Mouse (Mus musculus) midbrain, embryonic 12.5 days (tissue): ENCODE measurements around the gene Cdyl. TPM values are rescaled to one million over a fixed set of nuclear protein-coding genes. Genes with fewer than 3 reads are reported as not detected.
A peak's percentile ranks its signal among the peaks of the same experiment; 100 is the strongest.

Source experiments
- ATAC-seq: fragments of 200-750 bp; cut with Nextera tagmentation; 2 replicates; pipeline ENCODE4 v1.8.0; 2017; ENCODE audit warnings: low read depth, moderate TSS enrichment, moderate library complexity; ENCODE audit not compliant: low FRiP score
- H3K27ac ChIP-seq: fragments of 300-500 bp; sonication (generic); replicated peaks from 2 replicates; pipeline ENCODE4 v1.5.1; 2016; ENCODE audit warnings: mild to moderate bottlenecking
- H3K27me3 ChIP-seq: fragments of 300-500 bp; sonication (generic); 2 replicates; pipeline ENCODE4 v1.6.1; 2016; ENCODE audit warnings: mild to moderate bottlenecking
- H3K36me3 ChIP-seq: fragments of 300-500 bp; sonication (generic); 2 replicates; pipeline ENCODE4 v1.6.1; 2016
- H3K4me1 ChIP-seq: fragments of 300-500 bp; sonication (generic); 2 replicates; pipeline ENCODE4 v1.6.1; 2016
- H3K4me2 ChIP-seq: fragments of 300-500 bp; sonication (generic); replicated peaks from 2 replicates; pipeline ENCODE4 v1.6.1; 2016; ENCODE audit warnings: mild to moderate bottlenecking, moderate library complexity
- H3K4me3 ChIP-seq: fragments of 300-500 bp; sonication (generic); 2 replicates; pipeline ENCODE4 v1.5.1; 2016; ENCODE audit warnings: mild to moderate bottlenecking
- H3K9ac ChIP-seq: fragments of 300-500 bp; sonication (generic); replicated peaks from 2 replicates; pipeline ENCODE4 v1.6.1; 2016; ENCODE audit warnings: mild to moderate bottlenecking, moderate library complexity
- H3K9me3 ChIP-seq: fragments of 300-500 bp; sonication (generic); 2 replicates; pipeline ENCODE4 v1.6.1; 2016; ENCODE audit warnings: mild to moderate bottlenecking
- WGBS: fragments of 180-500 bp; shearing (Covaris S2); methylation state at CpG from one replicate; pipeline ENCODE4 v1.1.7; 2016; 5-methylcytosine and 5-hydroxymethylcytosine counted together
- polyA plus RNA-seq: library from polyadenylated mRNA; unstranded; fragments of >200 nt; fragmentation: Nextera tagmentation; extraction: Ambion mirVana; gene quantifications from 2 replicates; pipeline ENCODE4 v1.2.1, GENCODE M21; 2016

Gene Cdyl
- polyA plus RNA-seq, 1 experiment from 2014 or later: 12.5 TPM

DNA sequence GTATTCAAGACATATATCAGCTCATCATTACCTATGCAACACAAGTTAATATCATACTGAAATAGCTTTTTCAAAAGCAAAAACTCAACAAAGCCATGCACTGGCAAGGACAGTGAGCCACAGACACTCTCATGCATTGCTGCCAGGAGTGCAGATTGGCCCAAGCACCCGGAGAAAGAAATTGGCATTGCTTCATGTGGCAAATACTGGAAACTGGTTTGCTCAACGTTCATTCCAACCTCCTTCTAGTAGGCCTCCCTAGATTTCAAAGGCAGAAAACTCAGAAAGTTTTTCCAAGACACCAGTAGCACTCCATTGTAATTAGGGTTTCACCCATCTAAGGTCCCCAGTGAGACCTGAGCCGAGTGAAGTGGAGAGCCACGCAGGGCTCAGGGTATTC, 6.8 kb upstream of the Cdyl start:
- WGBS: 83% methylated on average over 4 of the region's 4 CpGs
- no peaks in the 10 kb centered on the region for H3K36me3 ChIP-seq
- ATAC-seq: no peak
- no peak overlapping the region for H3K27ac ChIP-seq
- no peaks in the 10 kb centered on the region for H3K4me1 ChIP-seq
- H3K4me3 ChIP-seq: no peak overlapping the region
- no peaks in the 10 kb centered on the region for H3K27me3 ChIP-seq
- H3K4me2 ChIP-seq: no peak overlapping the region
- no peaks in the 10 kb centered on the region for H3K9me3 ChIP-seq
- no peak overlapping the region for H3K9ac ChIP-seq

DNA sequence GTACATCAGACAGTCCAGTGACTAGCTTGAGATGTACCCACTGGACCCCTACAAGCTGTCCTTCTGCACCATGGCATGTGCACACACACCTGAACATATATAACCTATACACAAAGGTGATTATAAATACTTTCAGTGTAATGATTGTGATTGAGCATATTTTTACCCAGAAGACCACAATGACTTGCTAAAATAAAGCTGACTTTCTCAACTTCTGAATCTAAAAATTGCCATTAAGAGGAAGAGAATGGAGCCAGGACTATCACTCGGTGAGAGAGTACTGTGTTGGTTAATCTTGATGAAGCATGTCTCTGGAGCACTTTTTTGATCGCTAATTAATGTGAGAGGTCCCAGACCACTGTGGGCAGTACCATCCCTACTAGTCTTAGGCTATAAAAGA, 2.8 kb upstream of the Cdyl start:
- no peak overlapping the region for H3K27ac ChIP-seq
- H3K27me3 ChIP-seq: no peaks in the 10 kb centered on the region
- H3K4me2 ChIP-seq: no peak overlapping the region
- H3K36me3 ChIP-seq: no peaks in the 10 kb centered on the region
- H3K4me3 ChIP-seq: no peak overlapping the region
- no peaks in the 10 kb centered on the region for H3K9me3 ChIP-seq
- no peaks in the 10 kb centered on the region for H3K4me1 ChIP-seq
- WGBS: 82% methylated on average over 2 of the region's 2 CpGs
- no peak for ATAC-seq
- H3K9ac ChIP-seq: no peak overlapping the region

DNA sequence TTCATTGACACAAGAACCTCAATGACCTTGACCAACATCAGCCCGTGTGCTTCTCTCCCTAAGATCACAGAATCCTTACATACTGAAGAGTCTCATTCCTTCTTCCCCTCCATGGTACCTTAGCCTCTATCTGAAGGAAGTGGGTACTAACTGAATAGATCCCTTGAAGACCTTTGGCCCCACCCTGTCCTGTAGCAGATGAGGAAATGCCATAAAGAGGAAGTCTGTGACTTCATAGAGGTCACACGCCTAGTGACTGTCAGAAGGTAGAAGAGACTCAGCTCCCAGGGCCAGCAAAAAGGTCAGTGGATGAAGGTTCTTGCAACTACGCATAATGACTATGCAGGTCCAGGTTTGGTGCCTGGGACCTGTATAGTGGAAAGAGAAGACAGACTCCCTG, 5.8 kb downstream of the Cdyl start:
- Histone ChIP-seq H3K4me1 (no peaks in the 10 kb centered on the region), H3K36me3 (no peaks in the 10 kb centered on the region), H3K4me2 (no peak overlapping the region), H3K9ac (no peak overlapping the region), H3K4me3 (no peak overlapping the region), H3K27me3 (no peaks in the 10 kb centered on the region), H3K9me3 (no peaks in the 10 kb centered on the region), H3K27ac (no peak overlapping the region)
- WGBS: 87% methylated on average over 3 of the region's 3 CpGs
- ATAC-seq: no peak

DNA sequence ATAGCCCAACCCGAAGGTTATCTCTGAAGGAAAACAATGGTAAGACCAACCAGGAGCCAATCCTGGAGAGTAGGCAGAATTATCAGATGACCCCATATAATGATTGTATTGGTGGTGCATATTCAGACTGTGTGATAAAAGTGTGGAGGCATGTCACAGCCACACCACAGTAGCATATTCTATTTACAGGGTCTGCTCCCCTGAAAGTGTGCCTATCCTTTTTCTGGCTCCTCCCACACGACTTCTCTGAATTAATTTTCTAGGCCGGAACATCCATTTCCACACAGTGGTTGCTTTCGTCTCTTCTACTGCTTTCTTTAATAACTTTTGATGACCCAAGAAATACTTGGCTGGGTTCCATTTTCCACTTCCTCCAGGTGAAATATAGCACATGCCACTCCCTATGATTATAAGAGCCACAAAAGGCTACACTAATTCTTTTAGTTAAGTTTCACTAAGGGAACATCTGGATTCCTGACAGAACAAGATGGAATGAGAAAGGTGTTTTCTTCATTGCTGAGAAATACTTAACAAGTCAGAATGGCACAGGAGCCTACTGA, 10.4 kb downstream of the Cdyl start:
- ATAC-seq: no peak
- no peak overlapping the region for H3K4me2 ChIP-seq
- 90% methylated on average over 4 of the region's 4 CpGs for WGBS

DNA sequence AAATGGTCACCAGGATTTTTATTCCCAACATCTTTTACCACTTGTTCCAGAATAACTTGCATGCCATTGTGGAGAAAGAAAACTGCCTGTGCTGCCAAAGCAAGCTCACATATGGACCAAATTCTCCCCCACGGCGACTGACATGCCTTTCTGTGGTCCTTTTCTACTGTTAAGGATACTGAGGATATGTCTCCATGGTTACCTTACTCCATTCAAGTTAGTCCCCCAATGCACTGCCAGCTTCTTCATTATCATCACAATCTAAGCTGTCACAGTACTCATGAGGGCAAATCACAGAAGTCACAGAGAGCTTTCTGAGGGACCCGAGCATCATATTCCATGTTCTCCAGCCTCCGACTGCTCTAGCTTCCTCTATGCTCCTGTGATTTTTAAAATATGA, 11.2 kb downstream of the Cdyl start:
- no peaks in the 10 kb centered on the region for H3K27me3 ChIP-seq
- H3K36me3 ChIP-seq: no peaks in the 10 kb centered on the region
- H3K9me3 ChIP-seq: no peaks in the 10 kb centered on the region
- H3K4me2 ChIP-seq: no peak overlapping the region
- H3K4me1 ChIP-seq: peaks cover 8% of the 10 kb centered on the region
- H3K9ac ChIP-seq: no peak overlapping the region
- H3K4me3 ChIP-seq: no peak overlapping the region
- WGBS: 38% methylated on average over 4 of the region's 4 CpGs
- peak; percentile 65; the same call in 1 of the 2 replicates for ATAC-seq
- no peak overlapping the region for H3K27ac ChIP-seq

More for the DNA sequence above, 10.4 kb downstream of the Cdyl start:
- no peak overlapping the region for H3K9ac ChIP-seq
- no peaks in the 10 kb centered on the region for H3K9me3 ChIP-seq
- peaks cover 8% of the 10 kb centered on the region for H3K4me1 ChIP-seq
- no peaks in the 10 kb centered on the region for H3K36me3 ChIP-seq
- H3K27ac ChIP-seq: no peak overlapping the region
- H3K27me3 ChIP-seq: no peaks in the 10 kb centered on the region
- H3K4me3 ChIP-seq: no peak overlapping the region

DNA sequence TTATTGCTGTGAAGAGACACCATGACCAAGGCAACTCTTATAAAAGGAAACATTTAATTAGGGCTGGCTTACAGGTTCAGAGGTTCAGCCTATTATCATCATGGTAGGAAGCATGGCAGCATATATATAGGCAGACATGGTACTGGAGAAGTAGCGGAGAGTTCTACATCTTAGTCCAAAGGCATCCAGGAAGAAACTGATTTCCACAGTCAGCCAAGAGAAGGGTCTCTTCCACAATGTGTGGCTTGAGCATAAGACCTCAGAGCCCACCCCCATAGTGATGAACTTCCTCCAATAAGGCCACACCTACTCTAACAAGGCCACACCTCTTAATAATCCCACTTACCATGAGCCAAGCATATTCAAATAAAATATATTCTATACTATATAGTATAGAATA, 17.3 kb downstream of the Cdyl start:
- 93% methylated on average over 1 of the region's 1 CpGs for WGBS

DNA sequence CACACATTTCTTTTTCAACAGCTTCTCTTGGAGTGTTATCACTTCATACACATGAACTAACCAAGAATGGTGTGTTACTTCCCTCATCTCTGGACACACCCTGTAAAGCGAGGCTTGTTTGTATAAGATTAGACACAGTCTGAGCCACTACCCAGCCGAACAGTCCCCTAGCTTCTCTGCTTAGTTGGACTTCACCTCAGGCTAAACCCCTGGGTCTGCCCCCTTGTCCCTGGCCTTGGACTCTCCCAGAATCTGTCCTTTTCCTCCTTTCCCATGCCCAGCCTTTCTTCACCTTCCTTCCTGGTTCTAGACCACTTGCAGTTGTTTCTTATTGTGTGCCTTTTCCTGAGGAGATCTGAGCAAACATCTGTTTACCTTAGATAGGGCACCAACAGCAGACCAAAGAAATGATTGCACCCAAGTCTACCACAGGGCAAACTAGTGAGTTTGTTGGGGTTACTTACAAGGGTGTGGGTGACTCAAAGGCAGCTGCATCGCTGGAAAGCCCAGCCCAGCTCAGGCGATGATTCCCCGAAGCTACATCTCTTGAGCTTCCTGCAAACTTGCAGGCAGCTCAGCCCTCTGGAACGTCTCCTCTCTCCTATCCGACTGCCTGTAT, 17.9 kb downstream of the Cdyl start:
- no peak for ATAC-seq
- Histone ChIP-seq H3K4me2 (no peak overlapping the region), H3K36me3 (no peaks in the 10 kb centered on the region), H3K27me3 (no peaks in the 10 kb centered on the region), H3K9me3 (no peaks in the 10 kb centered on the region), H3K4me1 (no peaks in the 10 kb centered on the region), H3K9ac (no peak overlapping the region), H3K27ac (no peak overlapping the region), H3K4me3 (no peak overlapping the region)
- WGBS: 89% methylated on average over 7 of the region's 7 CpGs

More for the DNA sequence above, 17.3 kb downstream of the Cdyl start:
- Histone ChIP-seq H3K9me3 (no peaks in the 10 kb centered on the region), H3K4me1 (no peaks in the 10 kb centered on the region), H3K27ac (no peak overlapping the region), H3K27me3 (no peaks in the 10 kb centered on the region), H3K9ac (no peak overlapping the region), H3K4me2 (no peak overlapping the region), H3K4me3 (no peak overlapping the region), H3K36me3 (no peaks in the 10 kb centered on the region)
- no peak for ATAC-seq

DNA sequence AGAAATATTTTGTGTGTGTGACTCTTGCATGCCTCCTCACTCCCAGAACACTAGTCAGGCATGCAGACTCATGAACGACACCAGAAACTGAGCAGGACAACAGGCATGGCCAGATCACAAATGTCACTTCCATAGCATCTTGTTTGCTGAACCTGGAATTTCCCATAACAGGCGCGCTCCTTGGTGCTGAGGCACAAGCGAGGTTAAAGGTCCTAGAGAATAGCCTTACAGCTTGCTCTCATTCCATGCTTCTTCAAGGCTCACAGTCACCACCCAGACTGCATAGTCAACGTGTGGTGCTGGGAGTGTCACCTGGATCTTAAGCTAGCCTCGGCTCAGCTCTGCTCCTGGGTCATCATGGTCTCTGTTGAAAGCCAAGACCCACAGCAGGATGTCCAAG, 19.1 kb downstream of the Cdyl start:
- 88% methylated on average over 6 of the region's 6 CpGs for WGBS
- H3K27ac ChIP-seq: no peak overlapping the region

DNA sequence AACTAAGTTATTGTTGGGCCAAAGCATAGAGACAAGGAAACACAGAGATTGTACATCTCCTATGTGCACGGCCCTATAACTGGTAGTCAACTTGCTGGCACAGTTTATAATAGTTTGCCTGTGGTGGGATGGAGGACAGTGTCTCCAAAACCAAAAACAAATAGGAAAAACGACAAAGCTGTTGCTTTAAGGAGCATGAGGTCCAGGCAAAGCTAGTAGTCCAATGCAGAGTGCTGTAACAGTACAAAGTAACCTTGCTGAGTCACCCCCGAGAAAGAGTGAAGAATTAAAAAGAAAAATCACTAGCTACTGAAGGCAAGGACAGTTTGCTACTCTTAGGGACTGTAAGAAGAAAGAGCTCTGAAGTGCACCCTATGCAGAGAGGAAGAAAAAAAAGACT, 21.7 kb downstream of the Cdyl start:
- H3K4me1 ChIP-seq: no peaks in the 10 kb centered on the region
- no peak overlapping the region for H3K4me2 ChIP-seq
- no peak overlapping the region for H3K27ac ChIP-seq
- H3K9ac ChIP-seq: no peak overlapping the region
- no peaks in the 10 kb centered on the region for H3K27me3 ChIP-seq
- H3K9me3 ChIP-seq: no peaks in the 10 kb centered on the region
- 86% methylated on average over 3 of the region's 3 CpGs for WGBS
- ATAC-seq: no peak
- H3K36me3 ChIP-seq: no peaks in the 10 kb centered on the region
- no peak overlapping the region for H3K4me3 ChIP-seq

More for the DNA sequence above, 19.1 kb downstream of the Cdyl start:
- H3K4me1 ChIP-seq: no peaks in the 10 kb centered on the region
- ATAC-seq: no peak
- H3K27me3 ChIP-seq: no peaks in the 10 kb centered on the region
- H3K9me3 ChIP-seq: no peaks in the 10 kb centered on the region
- no peak overlapping the region for H3K4me2 ChIP-seq
- no peak overlapping the region for H3K4me3 ChIP-seq
- no peak overlapping the region for H3K9ac ChIP-seq
- H3K36me3 ChIP-seq: no peaks in the 10 kb centered on the region

DNA sequence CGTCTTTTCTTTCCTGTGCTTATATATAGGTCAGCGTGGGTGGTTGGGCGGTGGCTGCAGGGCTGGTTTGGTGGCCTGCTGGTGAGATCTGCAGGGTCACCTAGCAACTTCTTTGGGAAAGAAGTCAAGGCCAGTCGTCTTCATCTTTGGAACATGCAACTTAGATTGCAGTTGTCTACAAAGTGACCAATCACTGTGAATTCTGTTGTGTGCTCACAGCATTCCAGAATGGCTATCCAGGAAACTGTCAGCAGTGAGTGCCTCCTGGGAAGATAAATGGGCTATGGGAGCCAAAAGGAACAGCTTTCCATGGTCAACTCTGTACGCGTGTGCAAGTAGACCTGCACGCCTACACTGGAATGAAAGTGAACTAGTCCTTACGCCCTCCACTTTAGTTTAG, 26.6 kb downstream of the Cdyl start:
- H3K36me3 ChIP-seq: no peaks in the 10 kb centered on the region
- 84% methylated on average over 8 of the region's 8 CpGs for WGBS
- ATAC-seq: no peak

DNA sequence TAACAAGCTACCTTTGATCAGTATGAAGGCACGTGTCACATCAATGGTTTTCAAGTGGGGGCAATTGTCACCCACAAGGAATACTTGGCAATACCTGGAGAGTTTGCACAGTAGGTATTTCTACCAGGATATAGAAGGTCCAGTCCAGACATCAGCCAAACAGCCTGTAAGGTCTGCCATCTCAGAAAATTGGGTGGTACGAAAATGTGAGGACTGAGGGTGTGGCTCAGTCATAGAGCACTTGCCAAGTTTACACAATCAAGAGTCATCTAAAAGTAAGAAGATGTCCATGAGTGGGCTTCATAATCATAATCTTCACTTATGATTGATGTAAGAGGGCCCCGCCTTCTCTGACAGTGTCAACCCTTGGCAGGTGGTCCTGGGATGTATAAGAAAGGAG, 29.9 kb downstream of the Cdyl start:
- no peaks in the 10 kb centered on the region for H3K9me3 ChIP-seq
- no peaks in the 10 kb centered on the region for H3K36me3 ChIP-seq
- no peaks in the 10 kb centered on the region for H3K4me1 ChIP-seq
- 91% methylated on average over 3 of the region's 3 CpGs for WGBS
- no peak overlapping the region for H3K27ac ChIP-seq
- no peak overlapping the region for H3K4me2 ChIP-seq
- H3K9ac ChIP-seq: no peak overlapping the region
- ATAC-seq: no peak
- H3K27me3 ChIP-seq: no peaks in the 10 kb centered on the region
- no peak overlapping the region for H3K4me3 ChIP-seq

More for the DNA sequence above, 26.6 kb downstream of the Cdyl start:
- Histone ChIP-seq H3K9ac (no peak overlapping the region), H3K4me1 (no peaks in the 10 kb centered on the region), H3K9me3 (no peaks in the 10 kb centered on the region), H3K27me3 (no peaks in the 10 kb centered on the region), H3K27ac (no peak overlapping the region), H3K4me2 (no peak overlapping the region), H3K4me3 (no peak overlapping the region)

DNA sequence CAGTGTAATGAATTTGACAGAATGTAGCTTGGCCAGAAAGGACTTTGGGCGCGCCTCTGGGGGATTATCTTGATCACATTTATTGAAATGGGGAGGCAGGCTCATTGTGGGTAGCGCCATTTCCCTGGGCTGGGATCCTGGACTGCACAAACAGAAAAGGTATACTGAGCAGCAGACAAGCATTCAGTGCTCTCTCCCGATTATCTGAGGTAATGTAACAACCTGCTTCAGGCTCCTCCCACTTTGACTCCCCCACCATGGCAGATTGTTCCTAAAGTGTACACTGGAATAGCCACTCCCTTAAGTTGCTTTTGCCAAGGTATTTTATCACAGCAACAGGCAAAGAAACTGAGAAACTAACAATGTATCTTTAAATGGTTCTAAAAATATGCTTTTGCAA, 58.0 kb downstream of the Cdyl start:
- no peak overlapping the region for H3K9ac ChIP-seq
- 82% methylated on average over 4 of the region's 4 CpGs for WGBS
- no peaks in the 10 kb centered on the region for H3K27me3 ChIP-seq
- no peak overlapping the region for H3K4me2 ChIP-seq
- no peaks in the 10 kb centered on the region for H3K4me1 ChIP-seq
- ATAC-seq: no peak
- no peaks in the 10 kb centered on the region for H3K36me3 ChIP-seq
- no peaks in the 10 kb centered on the region for H3K9me3 ChIP-seq
- H3K4me3 ChIP-seq: no peak overlapping the region
- no peak overlapping the region for H3K27ac ChIP-seq

DNA sequence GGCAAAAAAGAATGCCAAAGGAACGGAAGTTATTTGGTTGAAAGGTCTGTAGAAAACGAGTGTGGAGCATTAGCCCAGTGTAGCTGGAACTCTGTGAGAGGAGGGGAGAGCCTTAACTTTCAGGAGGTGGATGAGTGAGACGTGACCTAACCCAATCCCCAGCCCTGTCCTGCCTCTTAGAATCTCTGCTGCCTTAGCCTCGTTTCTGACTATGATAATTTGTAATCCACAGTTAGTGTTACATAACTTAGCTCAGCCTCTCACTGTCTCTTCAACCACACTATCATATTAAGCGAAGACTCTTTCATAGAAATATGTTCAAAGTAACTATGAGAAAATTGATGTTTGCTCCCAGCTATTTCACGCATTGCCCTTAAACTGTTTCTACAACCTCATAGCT, 59.9 kb downstream of the Cdyl start:
- H3K4me1 ChIP-seq: no peaks in the 10 kb centered on the region
- H3K4me3 ChIP-seq: no peak overlapping the region
- no peak for ATAC-seq
- WGBS: 84% methylated on average over 6 of the region's 6 CpGs
- no peak overlapping the region for H3K4me2 ChIP-seq
- H3K36me3 ChIP-seq: no peaks in the 10 kb centered on the region
- H3K27me3 ChIP-seq: no peaks in the 10 kb centered on the region
- H3K27ac ChIP-seq: no peak overlapping the region
- no peak overlapping the region for H3K9ac ChIP-seq
- no peaks in the 10 kb centered on the region for H3K9me3 ChIP-seq
